Mouse (Mus musculus) spleen, embryonic (tissue): ENCODE measurements at regions not wholly inside any gene's neighbourhood (a gene's known extent, or its start where the extent isn't known, plus 50 kb on each side); places are given as distances from the start of the nearest gene placed in this dataset.

Experiments used
- CTCF ChIA-PET: fragments of 350-600 bp; sonication (Branson Sonifier 250); formaldehyde crosslinking; loops from one replicate; lab custom pipeline; 2022; lab: Charles Lee

DNA sequence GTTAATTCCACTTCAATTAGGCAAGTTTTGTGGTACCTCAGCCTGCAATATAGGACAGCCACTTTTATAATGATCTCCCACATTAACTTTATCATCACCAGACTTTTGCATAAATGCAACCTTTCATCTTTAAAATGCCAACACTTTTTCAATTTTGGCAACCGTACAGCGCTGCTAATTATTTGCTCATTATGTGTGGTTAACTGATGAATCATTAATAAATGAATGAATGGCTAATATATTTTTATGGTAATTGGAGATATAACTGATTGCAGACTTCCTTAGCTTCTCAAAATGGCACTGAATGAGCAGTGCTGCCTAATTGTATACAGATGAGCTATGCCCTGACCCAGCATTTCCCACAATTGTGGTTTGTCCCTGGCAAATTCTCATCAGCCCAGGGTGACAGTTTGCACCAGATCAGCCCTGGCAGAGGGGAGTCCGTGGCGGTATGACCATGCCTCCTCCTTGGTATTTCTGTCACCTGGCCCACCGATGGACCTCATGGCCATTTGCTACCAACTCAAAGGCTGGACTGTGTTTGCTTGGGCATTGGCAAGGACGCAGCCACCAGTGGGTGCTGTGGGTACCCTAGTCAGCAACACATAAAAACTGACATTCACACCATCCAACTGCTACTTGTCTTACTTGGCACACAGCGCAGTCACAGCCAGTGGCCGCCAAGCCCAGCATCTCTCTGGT, 173.7 kb upstream of the Lmo4 start:
- CTCF ChIA-PET = no interaction called here

DNA sequence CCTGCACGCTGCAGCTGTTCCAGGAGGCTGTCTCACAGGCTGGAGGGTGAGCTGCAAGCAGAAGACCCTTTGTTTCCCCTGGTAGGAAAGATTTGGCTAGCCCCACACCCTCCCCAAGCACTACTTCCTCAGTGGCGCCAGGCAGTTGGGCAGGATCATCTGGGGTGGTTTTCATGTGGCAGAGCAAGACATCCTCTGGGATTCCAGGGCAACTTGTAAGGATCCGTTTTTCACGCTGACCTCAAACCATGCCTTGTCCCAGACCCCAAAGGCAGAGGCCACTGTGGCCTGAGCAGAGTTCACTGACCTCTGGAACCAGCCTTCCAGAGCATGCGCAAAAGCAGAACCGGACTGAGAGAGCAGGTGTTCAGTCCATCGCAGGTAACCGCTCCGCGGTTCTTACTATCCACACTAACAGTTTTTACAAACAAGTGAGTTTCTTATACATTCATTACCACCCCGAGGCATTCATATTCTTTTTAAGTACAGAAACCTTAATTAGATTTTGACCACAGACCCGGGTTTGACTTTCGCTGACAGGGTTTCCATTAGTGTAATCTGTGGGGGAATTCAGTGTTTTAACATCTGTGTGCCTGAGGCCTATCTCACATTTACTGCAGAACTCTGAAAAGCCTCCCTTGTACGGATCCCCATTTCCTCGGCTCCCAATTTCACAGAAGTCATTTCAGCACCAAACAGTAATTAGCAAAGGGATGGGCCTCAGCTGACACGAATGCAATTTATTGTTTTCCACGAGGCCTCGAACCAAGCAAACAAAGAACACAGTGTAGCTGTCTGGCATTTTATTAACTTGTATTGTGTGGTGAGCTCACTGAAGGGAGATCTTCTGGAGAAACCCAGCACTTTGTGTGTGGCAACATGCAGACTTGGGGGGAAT, 172.9 kb upstream of the Lmo4 start:
- CTCF ChIA-PET = no interaction called here

DNA sequence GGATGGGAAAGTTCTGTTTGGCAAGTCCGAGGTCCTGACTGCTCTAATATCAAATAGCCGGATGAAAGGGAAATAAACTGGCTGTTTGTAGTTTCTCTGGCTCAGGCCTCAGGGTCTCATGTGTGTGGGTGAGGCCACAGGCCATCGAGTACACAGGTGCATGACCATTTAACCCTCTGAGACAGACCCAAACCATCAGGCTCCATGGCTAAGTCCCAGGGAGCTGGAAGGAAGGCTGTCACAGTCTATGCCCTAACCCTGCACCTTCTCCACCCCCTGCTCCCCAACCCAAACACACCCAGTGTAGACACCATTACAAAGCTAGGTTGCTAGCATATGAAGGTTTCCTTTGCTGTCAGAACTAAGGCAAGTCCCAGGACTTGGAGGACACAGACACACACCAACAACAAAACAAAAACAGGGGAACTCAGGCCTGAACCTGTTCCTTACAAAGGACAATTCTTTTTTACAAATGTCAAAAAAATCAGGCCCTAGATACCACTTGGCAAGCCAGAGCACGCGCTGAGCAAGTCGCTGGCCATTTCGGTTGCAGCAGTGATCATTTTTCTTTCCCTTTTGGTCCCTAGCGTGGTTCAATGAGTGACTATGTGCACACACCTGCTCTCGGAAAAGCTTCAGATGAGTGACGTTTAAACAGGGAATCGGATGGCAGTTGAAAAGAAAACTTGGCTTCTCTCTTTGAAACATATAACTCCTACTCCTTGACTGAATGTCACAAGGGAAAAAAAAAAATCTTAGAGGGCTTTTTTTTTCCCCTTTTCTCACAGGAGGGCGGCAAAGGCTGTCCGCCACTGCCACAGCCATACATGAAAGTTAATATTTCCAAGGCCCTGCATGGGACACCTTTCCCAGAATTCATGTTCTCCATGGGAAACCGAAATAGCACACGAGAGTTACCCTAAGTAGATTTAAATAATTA, 171.7 kb upstream of the Lmo4 start:
- CTCF ChIA-PET = no interaction called here

DNA sequence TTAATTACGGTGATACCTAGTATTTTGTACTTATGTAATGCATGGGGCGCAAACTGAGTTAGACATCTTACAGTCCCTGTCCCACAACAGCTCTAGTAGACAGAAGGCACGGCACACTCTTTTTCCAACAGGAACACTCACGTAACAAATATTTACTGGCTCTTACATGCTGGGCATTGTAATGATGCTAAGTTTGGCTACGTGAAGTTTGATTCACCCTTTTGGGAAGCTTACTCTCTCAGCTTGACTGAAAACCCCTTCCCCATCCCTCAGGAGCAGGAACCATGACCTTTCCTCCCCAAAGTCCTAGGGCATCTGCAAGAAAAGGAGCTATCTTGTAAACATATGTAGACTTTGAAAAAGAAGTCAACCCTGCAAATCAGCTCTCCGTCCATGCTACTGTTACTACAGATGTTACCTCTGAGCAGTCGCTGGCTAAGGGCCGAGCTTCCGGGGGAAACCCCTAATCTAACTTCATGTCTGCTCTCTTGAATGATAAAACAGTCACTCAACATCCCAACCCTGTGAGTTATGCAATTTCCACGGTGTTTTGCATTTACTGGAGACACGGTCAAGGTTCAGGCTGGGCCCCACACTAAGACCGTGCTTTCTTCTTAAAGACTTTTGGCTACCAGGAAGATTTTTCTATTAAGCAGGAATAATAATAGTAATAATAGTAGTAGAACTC, 170.8 kb upstream of the Lmo4 start:
- CTCF ChIA-PET = no interaction called here

DNA sequence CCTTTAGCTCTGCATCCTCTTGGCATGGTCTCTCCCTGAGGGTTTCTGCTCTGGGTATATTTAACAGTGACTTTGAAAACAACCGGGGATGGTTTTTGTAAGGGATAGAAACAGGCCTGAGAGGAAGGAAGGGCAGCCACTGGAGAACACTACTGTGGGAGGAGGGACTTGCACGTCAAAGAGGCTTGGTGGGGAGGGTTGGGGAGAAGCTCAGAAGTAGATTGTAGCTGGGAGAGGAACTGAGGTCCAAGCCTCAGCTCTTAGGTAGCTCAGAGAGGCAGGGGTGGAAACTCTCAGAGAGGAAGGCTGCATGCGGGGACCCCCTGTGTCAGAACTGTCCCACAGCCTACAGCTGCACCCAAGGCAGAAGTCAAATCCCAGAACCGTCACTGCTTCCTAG, 163.3 kb upstream of the Lmo4 start:
- CTCF ChIA-PET = interaction anchor here (0.6 kb wide), 1 partner anchor 13 kb away, joined by 3 read pairs; no protein-coding TSS in a partner anchor

DNA sequence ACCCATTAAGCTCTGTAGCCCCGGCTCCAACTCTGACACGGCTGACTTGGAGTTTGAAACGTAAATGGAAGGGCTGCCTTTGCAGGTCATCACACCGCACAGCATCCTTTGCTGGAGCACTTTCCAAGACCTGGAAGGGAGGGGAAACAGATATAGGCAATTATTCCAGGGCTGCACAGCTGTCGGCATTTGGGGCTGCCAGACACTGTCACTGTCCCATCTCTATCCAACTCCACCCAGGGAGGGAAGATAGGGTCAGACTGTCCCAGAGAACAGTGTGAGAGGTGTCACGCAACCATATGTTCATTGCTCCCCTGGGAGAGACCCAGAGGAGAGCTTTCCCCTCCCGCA, 162.7 kb upstream of the Lmo4 start:
- CTCF ChIA-PET = interaction anchor here (0.6 kb wide), 1 partner anchor 13 kb away, joined by 3 read pairs; no protein-coding TSS in a partner anchor

DNA sequence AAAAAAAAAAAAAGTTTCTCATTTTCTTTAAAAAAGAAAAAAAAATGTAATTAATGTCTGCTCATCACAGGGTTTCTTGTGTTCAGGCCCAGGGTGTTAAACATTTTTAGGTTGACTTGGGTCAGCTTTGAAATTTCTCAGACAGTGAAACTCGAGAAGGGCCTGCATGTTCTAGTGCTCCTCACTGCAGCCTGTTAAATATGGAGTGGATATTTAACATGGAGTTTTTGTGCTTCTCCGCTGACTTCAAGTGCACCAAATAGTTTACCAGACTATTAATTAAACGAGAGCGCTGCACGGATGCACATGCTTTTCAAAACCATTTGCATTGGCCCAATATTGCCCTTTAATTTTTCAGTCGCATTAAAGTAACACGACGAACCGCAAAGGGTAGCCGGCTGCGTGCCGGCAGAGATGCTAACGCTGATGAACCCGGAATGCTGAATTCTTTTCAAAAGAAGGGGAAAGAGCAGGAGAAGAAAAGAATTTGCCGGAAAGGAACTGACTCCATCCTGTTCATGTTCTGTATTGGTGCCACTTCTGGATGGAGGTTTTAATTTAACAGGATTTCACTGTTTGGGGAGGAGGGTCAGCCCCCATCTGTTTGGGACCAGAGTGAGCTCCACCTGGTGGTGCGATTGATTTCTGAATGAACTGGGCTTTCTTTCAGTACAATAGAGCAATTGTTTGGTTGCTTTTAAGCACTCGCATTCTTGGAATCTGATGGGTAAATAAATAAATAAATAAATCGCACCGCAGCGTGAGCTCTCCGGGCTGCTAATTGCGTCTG, 162.2 kb upstream of the Lmo4 start:
- CTCF ChIA-PET = no interaction called here

DNA sequence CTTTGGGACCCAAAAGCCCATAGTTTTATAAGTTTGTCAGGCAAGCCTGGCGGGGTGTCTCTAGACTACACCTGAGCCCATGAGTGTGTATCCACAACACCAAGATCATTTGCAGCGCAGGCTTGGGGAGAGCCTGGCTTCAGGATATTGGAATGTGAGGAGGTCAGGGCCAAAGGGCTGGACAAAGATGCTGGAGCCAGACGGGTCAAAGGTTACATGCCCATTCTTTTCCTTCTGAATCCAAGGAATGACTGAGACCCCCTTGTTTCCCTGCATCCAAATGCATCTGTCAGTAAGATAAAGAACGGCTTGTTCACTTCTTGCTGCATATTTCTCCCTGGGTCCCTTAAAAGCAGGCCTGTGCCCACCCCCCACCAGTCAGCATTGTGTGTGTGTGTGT, 160.9 kb upstream of the Lmo4 start:
- CTCF ChIA-PET = no interaction called here

DNA sequence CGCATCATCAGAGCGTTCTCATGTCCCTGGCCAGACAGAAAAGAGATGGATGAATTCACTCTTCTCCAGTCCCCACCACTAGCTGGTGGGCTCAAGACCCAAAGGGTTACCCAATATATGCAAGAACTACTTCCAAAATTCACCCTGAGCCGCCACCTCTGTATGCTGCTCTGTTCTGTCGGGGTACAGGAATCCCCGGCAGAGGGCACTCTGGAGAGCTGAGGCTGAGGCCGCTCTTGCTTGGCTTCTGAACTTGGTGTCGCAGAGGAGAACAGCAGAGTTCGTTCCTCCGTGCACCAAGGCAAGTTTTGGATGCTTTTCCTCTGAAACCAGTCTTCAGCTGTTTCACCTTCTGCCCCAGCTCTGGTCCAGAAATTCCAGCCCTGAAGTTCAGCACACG, 157.5 kb upstream of the Lmo4 start:
- CTCF ChIA-PET = no interaction called here

DNA sequence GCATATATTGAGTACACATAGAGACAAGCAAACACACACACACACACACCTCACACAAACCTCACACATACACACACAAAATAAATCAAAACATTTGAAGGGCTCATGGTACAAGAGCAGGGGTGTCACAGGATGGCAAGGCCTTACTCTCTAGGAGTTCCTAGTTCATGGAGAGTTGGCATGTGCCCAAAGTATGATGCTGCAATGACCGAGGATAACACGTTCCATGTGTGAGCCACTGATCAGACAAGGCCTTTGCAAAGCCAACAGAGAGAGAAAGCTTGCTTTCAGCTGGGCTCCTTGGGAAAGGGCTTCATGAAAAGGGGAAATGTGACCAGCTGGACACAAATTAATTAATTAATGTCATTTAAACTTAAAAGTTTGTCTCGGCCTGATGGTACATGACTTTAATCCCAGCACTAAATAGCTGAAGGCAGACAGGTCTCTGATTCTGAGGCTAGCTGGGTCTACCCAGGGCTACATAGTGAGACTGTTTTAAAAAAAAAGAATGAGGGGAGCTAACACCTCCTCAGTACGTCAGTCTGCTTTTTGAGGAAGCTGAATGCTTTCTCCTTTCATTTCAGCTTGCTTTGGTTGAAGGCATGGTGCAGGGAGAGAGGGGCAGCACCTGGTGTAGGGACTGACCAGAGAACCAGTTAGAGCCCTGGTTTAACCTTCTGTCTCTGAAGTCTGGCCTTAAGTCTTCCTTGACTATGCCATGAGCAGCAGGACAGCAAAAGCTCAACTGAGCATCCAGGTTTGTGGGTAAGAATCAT, 156.4 kb upstream of the Lmo4 start:
- CTCF ChIA-PET = no interaction called here

DNA sequence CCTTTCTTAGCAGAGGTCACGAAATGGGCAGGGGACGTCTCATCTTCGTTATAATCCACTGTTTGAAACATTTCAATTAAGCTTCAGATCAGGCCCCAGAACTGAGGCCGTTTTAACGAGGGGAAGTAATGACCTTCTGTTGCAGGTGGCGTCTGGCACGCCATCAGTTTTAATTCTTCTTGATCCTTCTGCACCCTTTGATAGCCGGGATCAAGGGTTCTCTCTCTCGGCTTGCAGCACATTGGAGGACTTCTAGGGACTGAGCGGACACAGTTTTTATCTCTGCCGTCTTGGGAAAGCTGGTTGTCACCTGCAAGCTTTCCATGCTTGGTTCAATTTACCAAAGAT, 151.9 kb upstream of the Lmo4 start:
- CTCF ChIA-PET = no interaction called here

DNA sequence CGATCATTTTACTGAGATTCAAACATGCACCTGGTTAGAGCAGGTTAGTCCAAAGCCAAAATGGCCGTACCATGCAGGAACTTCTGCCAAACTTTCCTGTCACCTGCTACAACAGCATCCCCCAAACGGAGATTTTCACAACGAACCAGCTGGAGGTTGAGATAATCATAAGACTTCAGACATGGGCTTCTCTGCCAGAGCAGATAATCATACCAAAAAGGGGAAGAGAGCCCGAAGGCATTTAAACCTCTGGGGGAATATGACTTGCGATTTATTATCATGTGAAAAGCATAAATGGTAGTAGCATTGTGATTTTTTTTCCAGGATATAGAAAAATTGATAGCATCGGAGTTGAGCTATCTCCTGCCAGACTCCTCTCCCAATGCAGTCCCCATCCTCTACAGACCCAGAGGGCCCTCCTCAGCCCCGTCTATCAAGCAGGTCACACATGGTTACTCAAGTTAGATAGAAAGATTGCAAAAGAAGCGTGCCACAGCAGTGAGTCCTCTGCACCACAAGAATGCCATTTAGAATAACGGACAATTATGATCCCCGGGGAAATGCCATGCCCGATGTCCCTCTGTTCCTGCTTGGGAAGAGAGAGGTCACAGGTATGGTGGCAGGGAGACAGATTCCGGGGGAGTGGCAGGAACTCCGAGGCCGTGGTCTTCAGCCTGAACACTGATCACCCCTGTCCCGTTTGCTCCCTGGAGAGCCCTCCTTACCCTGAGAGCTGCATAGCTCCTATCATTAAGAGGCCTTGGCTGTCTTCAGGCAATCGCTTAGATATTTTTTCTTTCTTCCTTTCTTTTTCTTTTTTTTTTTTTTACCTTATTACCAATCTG, 151.3 kb upstream of the Lmo4 start:
- CTCF ChIA-PET = no interaction called here

DNA sequence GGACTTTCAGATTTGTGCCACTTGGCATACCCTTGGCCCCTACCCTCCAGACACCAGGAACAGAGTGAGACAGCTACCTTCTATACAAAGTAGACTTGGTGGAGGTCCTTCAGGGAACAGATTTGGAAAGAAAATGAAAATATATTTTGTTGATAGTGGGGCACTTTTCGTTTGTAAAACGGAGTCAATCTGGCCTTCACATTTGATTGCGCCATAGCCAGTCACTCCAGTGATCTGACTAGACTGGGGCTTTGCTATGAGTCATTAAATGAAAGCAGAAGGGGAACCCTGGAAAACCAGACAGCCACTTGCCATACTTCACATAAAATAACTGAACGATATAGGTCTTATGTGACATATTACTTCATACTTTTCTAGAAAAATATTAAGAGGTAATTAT, 147.5 kb upstream of the Lmo4 start:
- CTCF ChIA-PET = no interaction called here

DNA sequence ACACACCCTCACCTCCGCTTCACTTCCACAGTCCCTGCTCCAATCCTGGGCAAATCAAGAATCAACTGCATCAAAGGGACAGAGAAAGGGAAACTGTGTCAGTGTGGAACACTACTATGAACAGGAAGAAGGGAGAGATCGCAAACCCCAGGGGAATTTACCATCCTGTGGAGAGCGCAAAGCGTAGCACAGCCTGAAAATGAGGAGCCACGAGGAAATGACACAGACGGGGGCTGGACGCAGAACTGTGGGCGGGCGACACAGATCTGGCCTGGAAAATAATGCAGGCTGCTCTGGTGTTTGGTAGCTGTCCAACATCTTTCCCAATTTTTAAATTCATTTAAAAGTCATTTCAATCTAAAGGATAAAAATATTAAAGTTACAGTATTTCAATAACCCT, 143.4 kb upstream of the Lmo4 start:
- CTCF ChIA-PET = no interaction called here

DNA sequence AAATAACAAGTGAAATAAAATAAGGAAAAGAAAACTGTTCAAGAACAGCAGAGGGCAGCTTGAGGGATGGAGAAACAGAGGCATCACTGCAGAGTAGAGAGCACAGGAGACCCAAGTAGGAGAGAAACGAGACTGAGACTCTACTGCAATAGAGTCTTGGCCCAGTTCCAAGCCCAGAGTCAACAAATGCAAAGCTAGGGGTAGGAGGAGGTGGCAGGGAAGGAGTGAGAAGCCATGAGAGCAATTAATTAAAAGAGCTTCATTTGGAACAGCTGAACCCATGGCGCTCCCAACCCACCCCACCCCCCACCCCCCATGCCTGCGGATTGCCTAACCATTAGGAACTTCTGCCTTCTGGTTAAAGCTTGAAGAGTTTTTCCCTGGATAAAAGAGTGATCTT, 130.2 kb upstream of the Lmo4 start:
- CTCF ChIA-PET = no interaction called here

DNA sequence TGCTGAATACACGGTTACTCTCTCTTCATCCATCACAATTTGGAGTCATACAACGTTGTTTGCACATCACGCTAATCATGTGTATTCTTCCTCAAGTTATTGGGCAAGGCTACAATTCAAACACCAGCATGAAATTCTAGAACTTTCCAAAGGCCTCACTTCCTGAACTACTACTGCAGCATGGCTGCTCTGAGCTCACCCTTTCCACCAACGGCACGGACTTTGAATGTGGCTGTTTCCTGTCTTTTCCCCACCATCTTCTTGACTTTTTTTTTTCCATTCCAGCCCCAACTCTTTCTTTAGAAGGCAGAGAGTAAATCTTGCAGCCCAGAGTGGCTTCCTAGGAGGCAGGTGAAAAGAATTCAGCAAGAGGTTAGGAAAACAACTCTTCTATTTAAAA, 129.2 kb upstream of the Lmo4 start:
- CTCF ChIA-PET = no interaction called here

DNA sequence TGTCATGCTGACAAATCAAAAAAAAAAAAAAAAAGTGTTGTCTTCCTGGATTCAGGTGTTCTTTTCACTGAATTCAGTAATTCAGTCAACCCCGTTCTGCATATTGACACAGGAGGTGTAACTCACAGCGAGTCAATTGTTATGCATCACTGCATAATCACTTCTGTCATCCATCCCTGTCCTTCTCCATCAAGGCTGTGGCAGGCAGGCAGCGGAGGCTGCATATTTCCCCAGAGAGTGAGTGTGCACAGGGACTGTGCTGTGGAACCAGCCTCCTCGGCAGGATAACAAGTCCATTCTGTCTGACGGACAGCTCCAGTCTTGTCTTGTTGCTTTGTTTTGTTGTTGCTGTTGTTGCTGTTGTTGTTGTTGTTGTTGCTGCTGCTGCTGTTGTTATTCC, 127.3 kb upstream of the Lmo4 start:
- CTCF ChIA-PET = no interaction called here

DNA sequence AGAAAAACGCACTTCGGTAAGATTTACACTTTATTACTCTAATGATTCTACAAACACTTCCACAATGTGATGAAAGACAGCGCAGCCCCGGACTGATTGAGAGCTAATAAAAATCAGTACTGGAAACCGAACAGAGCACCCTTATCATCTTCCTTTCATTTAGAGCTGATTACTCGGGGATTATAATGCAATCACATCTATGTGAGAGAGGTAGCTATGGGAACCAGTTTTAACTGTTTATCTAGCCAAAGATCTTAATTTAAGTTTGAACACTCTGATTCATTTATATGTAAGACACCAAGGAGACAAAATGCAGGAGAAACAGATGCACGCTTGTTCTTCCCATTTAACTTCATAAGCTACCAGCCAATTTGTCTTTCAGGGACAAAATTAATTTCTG, 124.1 kb upstream of the Lmo4 start:
- CTCF ChIA-PET = no interaction called here

DNA sequence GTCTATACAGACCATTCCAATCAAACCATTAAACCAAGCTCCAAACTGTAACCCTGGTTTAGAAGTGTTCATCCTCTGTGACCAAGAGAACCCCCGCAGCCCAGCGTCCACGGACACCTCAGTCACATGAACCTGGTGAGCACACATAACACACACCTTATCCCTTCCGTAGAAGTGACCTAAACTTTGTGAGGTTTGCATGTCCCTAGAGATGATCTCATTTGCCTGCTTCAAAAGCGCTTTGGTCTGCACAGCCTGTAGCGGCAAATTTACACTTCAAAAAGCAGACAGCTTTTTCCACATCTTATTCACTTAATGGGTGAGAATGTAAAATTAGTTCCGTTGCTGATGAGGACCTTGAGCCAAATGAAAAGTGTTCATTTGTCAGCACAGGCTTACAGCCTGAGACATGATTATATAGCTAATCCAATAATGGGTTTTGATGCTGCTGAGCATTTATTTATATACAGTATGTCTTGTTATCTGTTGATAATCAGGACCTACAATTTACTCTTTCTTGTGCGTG, 122.3 kb upstream of the Lmo4 start:
- CTCF ChIA-PET = no interaction called here
